Mouse (Mus musculus): ENCODE measurements around the gene Mrpl10.

The Mrpl10 gene

GRCm38 (mm10) chr11:97041022-97041899 is at the start of gene Mrpl10, which contains the start of gene Lrrc46:
Gene Mrpl10 (plus strand): TSS chr11:97041560.
Gene Lrrc46 (minus strand): TSS chr11:97041407.
- DNase-seq (ENCODE audit: low read depth in 1 of 2, low spot score in 2 of 2), result peak; percentile 45 to 71

GRCm38 (mm10) chr11:96992722-96993311 is 48.5 kb upstream of the Mrpl10 start:
- DNase-seq (ENCODE audit: low read depth in 1 of 2, low spot score in 2 of 2), result no peak

- DNase-seq (ENCODE audit: low read depth in 1 of 2, low spot score in 2 of 2), result no peak
Observed at GRCm38 (mm10) chr11:96995031-96995430, 46.3 kb upstream of the Mrpl10 start.

GRCm38 (mm10) chr11:96995836-96996772 is 45.3 kb upstream of the Mrpl10 start:
- no peak for DNase-seq (ENCODE audit: low read depth in 1 of 2, low spot score in 2 of 2)

GRCm38 (mm10) chr11:96996773-96997379 is 44.5 kb upstream of the Mrpl10 start:
- no peak for DNase-seq (ENCODE audit: low read depth in 1 of 2, low spot score in 2 of 2)

- no peak for DNase-seq (ENCODE audit: low read depth in 1 of 2, low spot score in 2 of 2)
Observed at GRCm38 (mm10) chr11:96997380-96997956, 43.9 kb upstream of the Mrpl10 start.

- DNase-seq (ENCODE audit: low read depth in 1 of 2, low spot score in 2 of 2), result no peak
Observed at GRCm38 (mm10) chr11:97003170-97003569, 38.2 kb upstream of the Mrpl10 start.

GRCm38 (mm10) chr11:97007093-97007794 is 34.1 kb upstream of the Mrpl10 start:
- no peak for DNase-seq (ENCODE audit: low read depth in 1 of 2, low spot score in 2 of 2)

GRCm38 (mm10) chr11:97009198-97009790 is 32.1 kb upstream of the Mrpl10 start:
- no peak for DNase-seq (ENCODE audit: low read depth in 1 of 2, low spot score in 2 of 2)

- DNase-seq (ENCODE audit: low read depth in 1 of 2, low spot score in 2 of 2), result no peak
Observed at GRCm38 (mm10) chr11:97013121-97013670, 28.2 kb upstream of the Mrpl10 start, which contains the start of gene Sp6. Gene Sp6 (plus strand): TSS chr11:97013394.

- no peak for DNase-seq (ENCODE audit: low read depth in 1 of 2, low spot score in 2 of 2)
Observed at GRCm38 (mm10) chr11:97017696-97018582, 23.4 kb upstream of the Mrpl10 start.

- DNase-seq (ENCODE audit: low read depth in 1 of 2, low spot score in 2 of 2), result no peak
Observed at GRCm38 (mm10) chr11:97018583-97019344, 22.6 kb upstream of the Mrpl10 start.

GRCm38 (mm10) chr11:97019345-97019708 is 22.0 kb upstream of the Mrpl10 start:
- no peak for DNase-seq (ENCODE audit: low read depth in 1 of 2, low spot score in 2 of 2)

GRCm38 (mm10) chr11:97021121-97021765 is 20.1 kb upstream of the Mrpl10 start:
- DNase-seq (ENCODE audit: low read depth in 1 of 2, low spot score in 2 of 2), result no peak

- peak; percentile 22 to 59 for DNase-seq (ENCODE audit: low read depth in 1 of 2, low spot score in 2 of 2)
Observed at GRCm38 (mm10) chr11:97021873-97022484, 19.4 kb upstream of the Mrpl10 start.

- DNase-seq (ENCODE audit: low read depth in 1 of 2, low spot score in 2 of 2), result no peak
Observed at GRCm38 (mm10) chr11:97024977-97025376, 16.4 kb upstream of the Mrpl10 start.

Measured in monocyte, adult 2 months (primary cell).